Comparison of ENCODE assay signal across 9 mouse cellular contexts in the genomic region with DNA sequence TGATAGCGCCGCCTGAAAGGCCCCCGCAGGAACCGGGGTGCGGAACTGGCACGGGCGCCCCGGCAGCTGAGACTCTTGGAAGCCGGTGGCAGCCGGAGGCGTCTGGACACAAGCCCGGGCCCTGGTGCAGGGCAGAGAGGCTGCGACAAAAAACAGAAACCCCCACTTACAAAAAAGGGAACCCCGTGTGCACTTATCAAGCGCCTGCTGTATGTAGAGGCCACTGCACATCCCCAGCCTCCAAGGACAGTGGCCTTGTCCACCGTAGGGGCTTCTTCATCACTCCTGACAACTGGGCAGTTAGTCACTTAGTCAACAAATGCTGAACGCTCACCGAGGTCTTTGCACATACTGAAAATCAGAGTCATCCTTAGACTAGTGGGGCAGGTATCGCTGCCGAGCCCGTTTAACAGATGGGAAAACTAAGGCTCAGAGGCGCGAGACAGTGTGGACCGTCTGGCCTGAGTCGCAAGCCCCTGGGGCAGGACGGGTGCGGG. TPM values are rescaled to one million over a fixed set of nuclear protein-coding genes. Genes with fewer than 3 reads are reported as not detected.
DNase-seq lines count a peak whose midpoint lies in the region; ATAC-seq and TF ChIP-seq lines count a peak whose summit lies in the region.
"Had no signal": no experiment of that assay in that cellular context is flagged by ENCODE, and none has a peak within 500 bp of the region (broad histone marks: within the 10 kb centered on the region; RNA-seq: fewer than 3 reads in every experiment).

No protein-coding gene starts in this region.

- H3K27me3 ChIP-seq in heart, embryonic 12.5 days (replicated peaks), result peaks cover 68% of the 10 kb centered on the region
- peaks cover 48% of the 10 kb centered on the region for H3K27me3 ChIP-seq in G1E (ENCODE audit: insufficient read depth, low read length)
- peaks cover 46% of the 10 kb centered on the region for H3K27me3 ChIP-seq in embryonic facial prominence, embryonic 14.5 days (replicated peaks; ENCODE audit: control insufficient read depth, insufficient read depth, low read length)

- WGBS in heart, embryonic 12.5 days, result 20% methylated on average over 27 of the region's 27 CpGs
- WGBS in embryonic facial prominence, embryonic 14.5 days, result 27% methylated on average over 22 of the region's 27 CpGs

- H3K9me3 ChIP-seq in heart, embryonic 12.5 days (replicated peaks), result peaks cover 14% of the 10 kb centered on the region; the same call in 1 of the 2 replicates
- H3K9me3 ChIP-seq in G1E (replicated peaks), result peaks cover 37% of the 10 kb centered on the region
- no peaks in the 10 kb centered on the region for H3K9me3 ChIP-seq in embryonic facial prominence, embryonic 14.5 days (ENCODE audit: control insufficient read depth, low read length)

- H3K4me2 ChIP-seq in heart, embryonic 12.5 days, result peak overlapping the region; percentile 52
- H3K4me2 ChIP-seq in embryonic facial prominence, embryonic 14.5 days (ENCODE audit: low read depth, low read length), result peak overlapping the region; percentile 51; the same call in 1 of the 2 replicates

- ATAC-seq in heart, embryonic 12.5 days (ENCODE audit: insufficient number of reproducible peaks, low FRiP score), result no peak
- no peak for ATAC-seq in G1E (ENCODE audit: extremely low read depth, insufficient number of reproducible peaks, low FRiP score, poor library complexity, severe bottlenecking)
- no peak for ATAC-seq in embryonic facial prominence, embryonic 14.5 days (ENCODE audit: low read depth)
- ATAC-seq in CD4-positive, CD25-positive, alpha-beta regulatory T cell, adult 4 months, result no peak

- H3K4me3 ChIP-seq in heart, embryonic 12.5 days, result peak overlapping the region; percentile 32; the same call in 1 of the 2 replicates
- H3K4me3 ChIP-seq in G1E (ENCODE audit: low read depth, low read length), result peak overlapping the region; percentile 51; the same call in 1 of the 2 replicates
- peak overlapping the region; percentile 31 for H3K4me3 ChIP-seq in embryonic facial prominence, embryonic 14.5 days (ENCODE audit: low read depth, low read length)

- no peak overlapping the region for H3K9ac ChIP-seq in heart, embryonic 12.5 days
- no peak overlapping the region; the same call in 1 of the 2 replicates for H3K9ac ChIP-seq in embryonic facial prominence, embryonic 14.5 days (ENCODE audit: low read depth, low read length)

- no peak for DNase-seq in heart, adult 9 months (ENCODE audit: low spot score in 2 of 2)
- no peak for DNase-seq in G1E (ENCODE audit: low spot score)
- no peak for DNase-seq in embryonic facial prominence, embryonic 14.5 days (ENCODE audit: low spot score)
- peak; percentile 81 to 83 for DNase-seq in layer of hippocampus, postnatal 10 days (ENCODE audit: low spot score in 2 of 2)
- DNase-seq in urinary bladder, postnatal 10 days (ENCODE audit: low spot score), result no peak
- DNase-seq in urinary bladder, postnatal 36 days (ENCODE audit: low spot score in 2 of 2), result no peak

- H3K4me1 ChIP-seq in heart, embryonic 12.5 days (replicated peaks), result peaks cover 14% of the 10 kb centered on the region
- peaks cover 38% of the 10 kb centered on the region for H3K4me1 ChIP-seq in G1E (ENCODE audit: insufficient read depth, low read depth, low read length)
- peaks cover 8% of the 10 kb centered on the region for H3K4me1 ChIP-seq in embryonic facial prominence, embryonic 14.5 days (ENCODE audit: control insufficient read depth, insufficient read depth, low read length)

- no peaks in the 10 kb centered on the region for H3K36me3 ChIP-seq in heart, embryonic 12.5 days
- H3K36me3 ChIP-seq in G1E (replicated peaks), result no peaks in the 10 kb centered on the region
- H3K36me3 ChIP-seq in embryonic facial prominence, embryonic 14.5 days (ENCODE audit: control insufficient read depth, insufficient read depth, low read length), result no peaks in the 10 kb centered on the region

- TF ChIP-seq CTCF in G1E (IDR thresholded peaks at IDR 0.05; ENCODE audit: low read depth, low read length), result no peak

- H3K27ac ChIP-seq in heart, embryonic 12.5 days (ENCODE audit: poor library complexity, severe bottlenecking), result no peak overlapping the region
- no peak overlapping the region for H3K27ac ChIP-seq in embryonic facial prominence, embryonic 14.5 days (replicated peaks; ENCODE audit: low read depth, low read length)

RNA-seq across cellular contexts. Expression of a gene that starts 1.7 kb away (rescaled TPM):
- not detected in 2 replicates for polyA plus RNA-seq in heart, embryonic 12.5 days (2016; fragmentation: Nextera tagmentation; extraction: Ambion mirVana)
- total RNA-seq in G1E (2014; fragmentation: Nextera tagmentation), result not detected in 2 replicates
- 0.17 TPM in 1 of 2 replicates, not detected in the other for total RNA-seq in G1E (2017)
- polyA plus RNA-seq in G1E (2012), result not detected in 2 replicates
- not detected in 2 replicates for polyA plus RNA-seq in embryonic facial prominence, embryonic 14.5 days (2014; fragmentation: Nextera tagmentation; extraction: Ambion mirVana)
- total RNA-seq in layer of hippocampus, postnatal 10 days (2021), result not detected
- not detected for polyA plus RNA-seq in CD4-positive, CD25-positive, alpha-beta regulatory T cell, adult 4 months (2017; shearing (Covaris generic))
- total RNA-seq: heart, postnatal 10 days had no signal

RNA-seq across cellular contexts. Expression of a gene that starts 34.2 kb away (rescaled TPM):
- 86.8 and 90.2 TPM in 2 replicates for polyA plus RNA-seq in heart, embryonic 12.5 days (2016; fragmentation: Nextera tagmentation; extraction: Ambion mirVana)
- total RNA-seq in G1E (2014; fragmentation: Nextera tagmentation) (70.5 and 77.2 TPM in 2 replicates), G1E (2017) (16.4 and 16.7 TPM in 2 replicates)
- 83.6 and 90.8 TPM in 2 replicates for polyA plus RNA-seq in G1E (2012)
- 104 and 116 TPM in 2 replicates for polyA plus RNA-seq in embryonic facial prominence, embryonic 14.5 days (2014; fragmentation: Nextera tagmentation; extraction: Ambion mirVana)
- 100 to 1,000 TPM; 817 to 911 TPM for total RNA-seq in layer of hippocampus, postnatal 10 days (2021)
- polyA plus RNA-seq in CD4-positive, CD25-positive, alpha-beta regulatory T cell, adult 4 months (2017; shearing (Covaris generic)), result 1 to 10 TPM; 5.5 to 8.9 TPM

RNA-seq across cellular contexts. Expression of a gene that starts 43.7 kb away (rescaled TPM):
- 0.35 and 0.40 TPM in 2 replicates for polyA plus RNA-seq in heart, embryonic 12.5 days (2016; fragmentation: Nextera tagmentation; extraction: Ambion mirVana)
- total RNA-seq in G1E (2014; fragmentation: Nextera tagmentation), result 4.4 and 6.5 TPM in 2 replicates
- total RNA-seq in G1E (2017), result 0.38 and 0.41 TPM in 2 replicates
- 0.69 and 1.0 TPM in 2 replicates for polyA plus RNA-seq in G1E (2012)
- polyA plus RNA-seq in embryonic facial prominence, embryonic 14.5 days (2014; fragmentation: Nextera tagmentation; extraction: Ambion mirVana), result 3.9 and 4.2 TPM in 2 replicates
- total RNA-seq in layer of hippocampus, postnatal 10 days (2021), result 1 to 10 TPM; 1.5 to 1.7 TPM
- polyA plus RNA-seq in CD4-positive, CD25-positive, alpha-beta regulatory T cell, adult 4 months (2017; shearing (Covaris generic)), result 1 to 10 TPM; 3.1 to 3.2 TPM

Comparison
In these comparisons a context has a peak if more than half of its experiments do, and no peak if none do; other contexts are left out.
1. DNase-seq: peak in layer of hippocampus, postnatal 10 days (2 of 2); none in heart, adult 9 months (0 of 2), G1E (single experiment), embryonic facial prominence, embryonic 14.5 days (single experiment), urinary bladder, postnatal 10 days (single experiment) and urinary bladder, postnatal 36 days (0 of 2).
2. Peak in every context shown above with its lines, with median percentiles within 50 percentile points of each other: H3K4me3 ChIP-seq.